Mouse (Mus musculus): ENCODE measurements at regions not wholly inside any gene's neighbourhood (a gene's known extent, or its start where the extent isn't known, plus 50 kb on each side); places are given as distances from the start of the nearest gene placed in this dataset.

GRCm38 (mm10) chr13:32417907-32418306, 79.4 kb upstream of the Gmds start:
- no peak for TF ChIP-seq POLR2A (IDR thresholded peaks at IDR 0.05; ENCODE audit: insufficient read depth, low read length)
- TF ChIP-seq EP300 (IDR thresholded peaks at IDR 0.05; ENCODE audit: insufficient read depth, low read depth, low read length) = no peak
- no peak for TF ChIP-seq CTCF (IDR thresholded peaks at IDR 0.05; ENCODE audit: low read depth, low read length)

Data from ES-Bruce4 (cell line).